Mouse (Mus musculus) heart, postnatal 10 days (tissue): ENCODE measurements around the gene Islr. TPM values are rescaled to one million over a fixed set of nuclear protein-coding genes. Genes with fewer than 3 reads are reported as not detected.

Source experiments
- DNase-seq, 2 experiments: peaks; one replicate each; pipeline ENCODE4 v3.0.0; 2021
- intact Hi-C: fragments of 180-260 bp; cut with DNase I; formaldehyde crosslinking; loops from one replicate; pipeline ENCODE4 v1.15.1; 2025
- total RNA-seq, 2 experiments: library from RNA; stranded (reverse); gene quantifications; 2 replicates each; pipeline ENCODE4 v1.2.3; 2021

Gene Islr
- total RNA-seq, 2 experiments from 2014 or later, result 52.4 to 54.4 TPM

- DNase-seq, result peak; percentile 61 to 81
- intact Hi-C loops, result loop anchor here (1.0 to 5.0 kb wide), 3 partner anchors 43 to 141 kb away; no protein-coding TSS in a partner anchor
Measured at GRCm38 (mm10) chr9:58225915-58226913, 22.1 kb upstream of the Islr start.

- intact Hi-C loops, result no loop called here
Measured at GRCm38 (mm10) chr9:58224356-58224755, 20.2 kb upstream of the Islr start.

GRCm38 (mm10) chr9:58220218-58220903 lies 16.3 kb upstream of the Islr start:
- intact Hi-C loops, result no loop called here
- peak in 1 of 2 experiments; percentile 65 for DNase-seq

More at GRCm38 (mm10) chr9:58224356-58224755, 20.2 kb upstream of the Islr start:
- no peak for DNase-seq

- intact Hi-C loops, result no loop called here
- no peak for DNase-seq
Measured at GRCm38 (mm10) chr9:58218539-58218938, 14.4 kb upstream of the Islr start.

- peak in 1 of 2 experiments; percentile 60 for DNase-seq
- intact Hi-C loops, result no loop called here
Measured at GRCm38 (mm10) chr9:58216402-58216801, 12.3 kb upstream of the Islr start.

- peak; percentile 53 to 55 for DNase-seq
- intact Hi-C loops, result no loop called here
Measured at GRCm38 (mm10) chr9:58214519-58215180, 10.5 kb upstream of the Islr start.

- intact Hi-C loops, result no loop called here
Measured at GRCm38 (mm10) chr9:58213865-58214264, 9.8 kb upstream of the Islr start.

GRCm38 (mm10) chr9:58213377-58213776 lies 9.3 kb upstream of the Islr start:
- DNase-seq, result no peak

More at GRCm38 (mm10) chr9:58213865-58214264, 9.8 kb upstream of the Islr start:
- DNase-seq, result peak in 1 of 2 experiments; percentile 24

GRCm38 (mm10) chr9:58210304-58210627 lies 6.2 kb upstream of the Islr start:
- intact Hi-C loops, result no loop called here
- no peak for DNase-seq

More at GRCm38 (mm10) chr9:58213377-58213776, 9.3 kb upstream of the Islr start:
- intact Hi-C loops, result no loop called here

- no peak for DNase-seq
- intact Hi-C loops, result no loop called here
Measured at GRCm38 (mm10) chr9:58209462-58210303, 5.6 kb upstream of the Islr start.

GRCm38 (mm10) chr9:58206013-58206412 lies 1.9 kb upstream of the Islr start:
- intact Hi-C loops, result no loop called here
- DNase-seq, result no peak

- intact Hi-C loops, result loop anchor here (1.0 kb wide), 1 partner anchor 166 kb away; no protein-coding TSS in a partner anchor
- DNase-seq, result peak; percentile 95 to 98
Measured at GRCm38 (mm10) chr9:58204448-58205000, 418 bp upstream of the Islr start.

- intact Hi-C loops, result no loop called here
- DNase-seq, result peak in 1 of 2 experiments; percentile 26
Measured at GRCm38 (mm10) chr9:58202676-58203453, 1.2 kb downstream of the Islr start.

GRCm38 (mm10) chr9:58201861-58202549 lies 2.1 kb downstream of the Islr start:
- intact Hi-C loops, result no loop called here
- DNase-seq, result no peak

GRCm38 (mm10) chr9:58201091-58201842 lies 2.8 kb downstream of the Islr start:
- no peak for DNase-seq
- intact Hi-C loops, result no loop called here

- intact Hi-C loops, result no loop called here
- no peak for DNase-seq
Measured at GRCm38 (mm10) chr9:58200270-58201090, 3.6 kb downstream of the Islr start.
